Mouse (Mus musculus): ENCODE measurements at regions not wholly inside any gene's neighbourhood (a gene's known extent, or its start where the extent isn't known, plus 50 kb on each side); places are given as distances from the start of the nearest gene placed in this dataset.

DNA sequence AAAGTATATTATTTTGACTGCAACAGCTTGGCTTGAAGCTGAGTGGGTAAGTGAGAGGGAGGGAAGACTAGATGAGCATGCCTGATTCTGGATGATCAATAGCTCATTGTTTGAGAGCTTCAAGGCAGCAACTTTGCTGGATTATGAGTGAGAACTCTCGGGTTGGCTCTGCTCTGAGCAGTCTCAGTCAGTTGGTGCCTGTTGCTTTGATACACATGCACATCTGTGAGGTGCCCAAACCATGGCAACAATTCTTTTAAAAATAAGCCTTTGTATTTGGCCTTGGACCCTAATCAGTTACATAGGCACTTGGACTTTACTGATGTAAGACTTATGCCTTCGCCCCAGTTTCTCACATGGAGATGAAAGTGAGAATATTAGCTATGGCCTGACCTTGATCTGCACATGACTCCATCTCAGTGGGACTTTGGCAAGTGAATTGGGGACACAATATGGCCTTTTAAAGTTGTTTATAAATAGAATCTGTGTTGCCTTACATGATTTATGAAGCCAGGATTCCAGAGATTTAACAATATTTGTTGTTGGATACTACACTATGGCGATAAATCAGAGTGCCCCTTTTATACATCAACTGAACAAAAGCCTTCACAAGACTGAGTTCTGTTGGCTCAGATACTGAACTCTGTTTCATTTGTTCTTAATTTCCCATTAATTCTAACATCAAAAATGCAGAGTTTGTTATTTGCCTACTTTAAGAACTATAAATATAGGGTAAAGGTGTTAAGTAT is 652.6 kb upstream of the Lrrn3 start:
- TF ChIP-seq MAX (IDR thresholded peaks at IDR 0.05; ENCODE audit: low read length) (no peak), SIN3A (IDR thresholded peaks at IDR 0.05; ENCODE audit: low read length) (no peak), USF2 (IDR thresholded peaks at IDR 0.05; ENCODE audit: borderline replicate concordance in 1 of 2, insufficient read depth in 1 of 2, low read depth in 1 of 2, low read length in 2 of 2) (no peak), HCFC1 (IDR thresholded peaks at IDR 0.05; ENCODE audit: low read depth, low read length) (no peak), ZMIZ1 (IDR thresholded peaks at IDR 0.05; ENCODE audit: low read depth, low read length) (no peak), GATA1 (IDR thresholded peaks at IDR 0.05; ENCODE audit: low read depth, low read length) (no peak), MYB (IDR thresholded peaks at IDR 0.05; ENCODE audit: low read depth, low read length) (no peak), TAL1 (IDR thresholded peaks at IDR 0.05; ENCODE audit: low read length) (no peak), NRF1 (IDR thresholded peaks at IDR 0.05; ENCODE audit: insufficient read depth, low read depth, low read length, poor library complexity, severe bottlenecking) (no peak), E2F4 (IDR thresholded peaks at IDR 0.05; ENCODE audit: borderline replicate concordance, low read depth, low read length) (no peak), POLR2AphosphoS5 (IDR thresholded peaks at IDR 0.05; ENCODE audit: borderline replicate concordance, low read depth, low read length) (no peak), UBTF (IDR thresholded peaks at IDR 0.05; ENCODE audit: borderline replicate concordance, insufficient read depth, low read depth, low read length) (no peak), JUND (IDR thresholded peaks at IDR 0.05; ENCODE audit: low read depth, low read length) (no peak)
- H3K9me3 ChIP-seq (replicated peaks; ENCODE audit: insufficient read depth, low read length) = no peaks in the 10 kb centered on the region
- H3K27ac ChIP-seq (ENCODE audit: control insufficient read depth, low read depth, low read length) = no peak overlapping the region
- H3K27me3 ChIP-seq (ENCODE audit: control insufficient read depth in 1 of 2, insufficient read depth in 2 of 2, low read length in 2 of 2) = no peaks in the 10 kb centered on the region
- H3K79me2 ChIP-seq (ENCODE audit: control insufficient read depth, insufficient read depth, low read length, poor library complexity) = no peaks in the 10 kb centered on the region
- H3K9ac ChIP-seq (ENCODE audit: control insufficient read depth, low read depth, low read length, poor library complexity, severe bottlenecking) = no peak overlapping the region
- no peaks in the 10 kb centered on the region for H3K4me1 ChIP-seq (ENCODE audit: control insufficient read depth in 1 of 2, insufficient read depth in 2 of 2, low read length in 2 of 2)
- H3K4me3 ChIP-seq (ENCODE audit: control insufficient read depth in 1 of 2, insufficient read depth in 1 of 2, low read depth in 2 of 2, low read length in 2 of 2) = no peak overlapping the region
- no peak for DNase-seq (ENCODE audit: low read depth, low spot score)
- H3K36me3 ChIP-seq (ENCODE audit: control insufficient read depth in 1 of 2, insufficient read depth in 2 of 2, low read length in 2 of 2) = no peaks in the 10 kb centered on the region

DNA sequence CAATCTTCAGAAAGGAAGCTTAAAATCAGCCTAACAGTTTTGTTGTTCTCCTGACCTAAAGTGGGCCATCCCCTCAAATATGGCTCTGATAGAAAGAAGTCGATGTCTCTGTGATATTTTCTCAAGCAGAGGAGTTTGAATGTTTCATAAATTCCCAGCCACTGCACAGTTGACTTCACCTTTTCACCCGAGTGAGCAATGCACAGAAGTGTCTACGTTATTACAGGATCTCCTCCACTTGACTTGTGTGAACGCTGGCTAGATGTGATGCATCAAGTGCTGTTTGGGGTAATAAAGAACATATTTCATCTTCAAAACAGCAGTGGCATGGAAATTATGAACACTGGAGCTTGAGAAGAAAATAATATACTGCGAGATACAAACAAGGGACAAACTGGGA is 651.9 kb upstream of the Lrrn3 start:
- H3K9me3 ChIP-seq (replicated peaks; ENCODE audit: insufficient read depth, low read length) = no peaks in the 10 kb centered on the region

More for the DNA sequence above, 651.9 kb upstream of the Lrrn3 start:
- no peak for TF ChIP-seq MYB (IDR thresholded peaks at IDR 0.05; ENCODE audit: low read depth, low read length)
- TF ChIP-seq EP300 (IDR thresholded peaks at IDR 0.05; ENCODE audit: low read depth in 1 of 2, low read length in 2 of 2) = no peak
- TF ChIP-seq CHD1 (IDR thresholded peaks at IDR 0.05; ENCODE audit: low read depth, low read length) = no peak
- TF ChIP-seq CTCF (IDR thresholded peaks at IDR 0.05 in 2 of 3, conservative IDR thresholded peaks at IDR 0.05 in 1 of 3; ENCODE audit: control insufficient read depth in 1 of 3, insufficient read depth in 1 of 3, low read depth in 2 of 3, low read length in 3 of 3, poor library complexity in 1 of 3, severe bottlenecking in 1 of 3) = no peak
- TF ChIP-seq JUND (IDR thresholded peaks at IDR 0.05; ENCODE audit: low read depth, low read length) = no peak
- no peak for TF ChIP-seq MAX (IDR thresholded peaks at IDR 0.05; ENCODE audit: low read length)
- TF ChIP-seq POLR2AphosphoS5 (IDR thresholded peaks at IDR 0.05; ENCODE audit: borderline replicate concordance, low read depth, low read length) = no peak
- TF ChIP-seq CHD2 (IDR thresholded peaks at IDR 0.05; ENCODE audit: low read length) = no peak
- no peak for TF ChIP-seq MEF2A (IDR thresholded peaks at IDR 0.05; ENCODE audit: extremely low read depth, insufficient replicate concordance, low read depth, low read length, poor library complexity, severe bottlenecking)
- no peak for TF ChIP-seq TAL1 (IDR thresholded peaks at IDR 0.05; ENCODE audit: low read length)
- no peak for TF ChIP-seq GABPA (IDR thresholded peaks at IDR 0.05; ENCODE audit: low read depth, low read length)
- no peak for TF ChIP-seq TBP (IDR thresholded peaks at IDR 0.05; ENCODE audit: low read depth, low read length)
- no peak for TF ChIP-seq SIN3A (IDR thresholded peaks at IDR 0.05; ENCODE audit: low read length)
- TF ChIP-seq SMC3 (IDR thresholded peaks at IDR 0.05; ENCODE audit: low read depth, low read length) = no peak
- TF ChIP-seq E2F4 (IDR thresholded peaks at IDR 0.05; ENCODE audit: borderline replicate concordance, low read depth, low read length) = no peak
- Histone ChIP-seq H3K4me3 (ENCODE audit: control insufficient read depth in 1 of 2, insufficient read depth in 1 of 2, low read depth in 2 of 2, low read length in 2 of 2) (no peak overlapping the region), H3K36me3 (ENCODE audit: control insufficient read depth in 1 of 2, insufficient read depth in 2 of 2, low read length in 2 of 2) (no peaks in the 10 kb centered on the region), H3K27me3 (ENCODE audit: control insufficient read depth in 1 of 2, insufficient read depth in 2 of 2, low read length in 2 of 2) (no peaks in the 10 kb centered on the region), H3K9ac (ENCODE audit: control insufficient read depth, low read depth, low read length, poor library complexity, severe bottlenecking) (no peak overlapping the region), H3K4me1 (ENCODE audit: control insufficient read depth in 1 of 2, insufficient read depth in 2 of 2, low read length in 2 of 2) (no peaks in the 10 kb centered on the region), H3K79me2 (ENCODE audit: control insufficient read depth, insufficient read depth, low read length, poor library complexity) (no peaks in the 10 kb centered on the region), H3K27ac (ENCODE audit: control insufficient read depth, low read depth, low read length) (no peak overlapping the region)
- DNase-seq (ENCODE audit: low read depth, low spot score) = no peak
